Mouse (Mus musculus) gastrocnemius, adult 8-10 months (tissue): ENCODE measurements around the gene Gm11444. TPM values are rescaled to one million over a fixed set of nuclear protein-coding genes. Genes with fewer than 3 reads are reported as not detected.

ENCODE experiments used
- DNase-seq, 2 experiments: peaks; one replicate each; pipeline ENCODE4 v3.0.0; 2022; ENCODE audit warnings: low spot score in 2 of 2
- total RNA-seq, 4 experiments: library from RNA; stranded (reverse); gene quantifications; 2 replicates each; pipeline ENCODE4 v1.2.4; 2022

Gene Gm11444
- not detected for total RNA-seq

- DNase-seq: no peak
Measured at GRCm38 (mm10) chr11:85850233-85850632, at the start of gene Gm11444. Gene Gm11444, minus strand, starts transcription at chr11:85850333.

GRCm38 (mm10) chr11:85896335-85896985 is 46.3 kb upstream of the Gm11444 start:
- DNase-seq: no peak

DNA sequence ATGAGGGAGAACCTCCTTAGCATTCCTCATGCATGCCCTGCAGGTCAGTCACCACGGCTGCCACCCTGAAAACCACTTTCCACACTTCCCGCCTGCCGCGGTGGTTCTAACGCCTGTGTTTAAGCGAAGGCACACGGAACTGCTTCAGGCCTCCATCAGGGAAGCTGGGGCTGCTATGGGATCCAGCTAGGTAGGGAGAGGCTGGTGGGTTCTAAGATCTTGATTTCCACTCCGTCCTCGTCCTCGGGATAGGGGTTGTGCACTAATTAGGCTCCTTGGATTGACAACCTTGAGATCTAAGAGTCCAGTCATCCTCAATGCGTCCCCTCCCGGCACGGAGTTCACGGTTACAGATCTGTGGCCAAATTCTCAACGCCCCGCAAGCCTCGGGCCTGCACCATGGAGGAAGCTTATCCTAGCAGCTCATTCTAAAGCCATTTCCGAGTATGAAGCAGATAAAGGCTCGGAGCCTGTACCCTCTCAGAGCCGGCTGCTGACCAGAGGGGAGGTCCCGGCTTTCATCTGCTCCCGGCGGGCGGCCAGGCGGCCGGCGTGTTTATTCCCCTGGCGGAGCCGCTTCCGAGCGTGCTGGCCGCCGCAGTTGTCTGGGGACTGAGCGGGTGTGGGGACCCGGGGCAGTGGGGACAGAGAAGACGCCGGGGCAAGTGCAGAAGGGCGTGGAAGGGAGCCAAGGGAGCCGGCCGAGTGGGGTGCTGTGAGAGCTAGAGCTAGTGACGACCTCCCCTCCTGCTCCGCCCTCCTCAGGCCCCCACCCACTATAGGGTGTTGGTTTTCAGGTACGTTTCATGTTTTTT is 44.8 kb upstream of the Gm11444 start:
- DNase-seq: no peak

DNA sequence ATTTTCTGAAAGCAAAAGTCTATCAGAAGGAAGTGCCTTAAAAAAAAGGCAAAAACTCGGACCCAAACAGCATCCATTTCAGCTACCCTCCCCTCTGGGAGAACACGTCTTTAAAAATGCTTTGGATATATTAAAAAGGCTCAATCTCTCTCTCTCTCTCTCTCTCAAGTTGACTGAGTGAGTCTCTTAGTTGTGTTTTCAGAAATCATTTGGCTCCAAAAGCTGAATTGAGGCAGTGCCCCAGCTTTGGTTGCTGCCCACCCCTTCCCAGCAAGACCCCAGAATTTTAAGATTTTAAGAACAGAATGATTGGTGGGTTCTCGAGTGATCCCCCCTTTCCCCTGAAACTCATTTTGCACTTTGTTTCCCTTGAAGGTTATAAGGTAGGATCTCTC is 44.0 kb upstream of the Gm11444 start:
- DNase-seq: no peak

DNA sequence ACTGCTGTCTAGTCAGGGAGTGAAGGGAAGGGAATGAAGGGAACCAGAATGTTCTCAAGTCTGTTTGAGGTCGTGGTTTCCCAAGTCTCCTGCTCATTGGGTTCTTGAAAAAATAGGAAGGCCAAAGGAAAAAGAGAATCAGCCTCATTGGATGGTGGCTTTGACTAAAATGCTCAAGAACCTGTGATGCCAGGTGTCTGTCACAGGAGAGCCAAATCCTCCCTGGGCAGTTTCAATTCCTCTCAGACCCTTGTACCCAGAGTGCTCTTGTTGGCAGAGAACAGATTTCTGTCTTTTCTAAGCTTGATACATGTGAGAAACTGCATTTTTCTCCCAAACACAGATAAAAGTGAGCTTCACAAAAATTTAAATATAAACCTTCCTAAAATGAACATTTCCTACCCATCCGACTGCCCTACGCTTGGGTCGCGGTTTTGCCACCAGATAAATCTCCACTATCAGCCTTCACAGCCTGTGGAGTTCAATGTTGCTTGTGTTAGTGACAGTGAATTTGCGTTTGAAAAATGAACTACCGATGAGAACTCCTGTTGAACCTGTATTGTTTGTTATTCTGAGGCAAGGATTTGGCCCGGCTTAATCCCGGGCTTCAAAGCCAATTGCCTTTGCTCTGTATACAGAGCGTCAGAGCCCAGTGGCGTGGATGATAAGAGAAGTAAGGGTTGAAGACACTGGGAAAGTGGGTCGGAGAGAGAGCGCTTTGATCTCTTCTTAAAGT is 43.4 kb upstream of the Gm11444 start:
- no peak for DNase-seq

- DNase-seq: no peak
Measured at GRCm38 (mm10) chr11:85892771-85893170, 42.6 kb upstream of the Gm11444 start.

DNA sequence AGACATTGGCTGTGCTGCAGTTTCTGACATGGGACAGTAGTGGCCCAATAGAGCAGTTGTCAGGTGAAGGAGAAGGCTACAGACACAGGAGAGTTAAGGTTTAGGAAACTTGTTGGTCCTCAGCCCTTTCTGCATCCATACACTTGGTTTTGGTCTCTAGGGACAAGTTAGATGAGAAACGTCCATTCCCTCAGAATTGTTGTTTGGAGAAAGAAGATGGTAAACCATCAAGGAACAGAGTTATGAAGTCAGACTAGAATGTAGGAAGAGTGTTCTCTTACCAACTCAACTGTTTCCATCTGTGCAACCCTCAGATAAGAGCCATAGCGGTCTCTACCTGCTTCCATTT is 41.5 kb upstream of the Gm11444 start:
- no peak for DNase-seq

GRCm38 (mm10) chr11:85891010-85891691 is 41.0 kb upstream of the Gm11444 start:
- no peak for DNase-seq

GRCm38 (mm10) chr11:85890563-85890845 is 40.4 kb upstream of the Gm11444 start:
- DNase-seq: no peak

GRCm38 (mm10) chr11:85889730-85890562 is 39.8 kb upstream of the Gm11444 start:
- DNase-seq: no peak

DNA sequence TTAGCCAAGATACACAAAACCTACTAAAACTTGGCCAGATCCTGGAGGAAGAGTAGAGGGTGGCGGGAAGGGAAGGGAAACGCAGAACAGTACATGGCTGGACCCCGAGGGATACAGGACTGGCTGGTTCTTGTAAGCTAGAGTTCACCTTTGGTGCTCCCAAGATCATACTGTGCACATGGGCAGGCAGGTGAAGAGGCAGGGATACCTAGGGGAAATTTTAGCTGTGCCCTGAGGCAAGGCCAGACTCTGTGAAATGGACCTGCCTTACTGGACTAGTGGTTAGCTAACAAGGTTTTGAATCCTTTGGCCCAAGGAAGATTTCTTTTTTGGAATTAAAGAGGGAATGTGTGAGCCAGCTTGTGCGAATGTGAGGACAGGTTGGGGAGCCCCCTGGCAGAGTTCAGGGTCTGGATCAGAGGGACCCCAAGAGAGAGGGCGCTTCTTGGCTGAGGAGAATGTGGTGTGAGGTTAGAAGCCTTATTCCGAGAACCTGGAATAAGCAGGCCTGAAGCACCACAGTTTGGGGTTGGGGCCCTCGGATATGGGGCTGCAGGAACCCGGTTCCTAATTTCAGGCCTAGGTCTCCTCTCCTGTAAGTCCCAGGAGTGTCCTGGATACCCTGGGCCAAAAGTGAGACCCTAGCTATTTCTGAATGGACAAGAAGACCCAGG is 39.1 kb upstream of the Gm11444 start:
- no peak for DNase-seq

DNA sequence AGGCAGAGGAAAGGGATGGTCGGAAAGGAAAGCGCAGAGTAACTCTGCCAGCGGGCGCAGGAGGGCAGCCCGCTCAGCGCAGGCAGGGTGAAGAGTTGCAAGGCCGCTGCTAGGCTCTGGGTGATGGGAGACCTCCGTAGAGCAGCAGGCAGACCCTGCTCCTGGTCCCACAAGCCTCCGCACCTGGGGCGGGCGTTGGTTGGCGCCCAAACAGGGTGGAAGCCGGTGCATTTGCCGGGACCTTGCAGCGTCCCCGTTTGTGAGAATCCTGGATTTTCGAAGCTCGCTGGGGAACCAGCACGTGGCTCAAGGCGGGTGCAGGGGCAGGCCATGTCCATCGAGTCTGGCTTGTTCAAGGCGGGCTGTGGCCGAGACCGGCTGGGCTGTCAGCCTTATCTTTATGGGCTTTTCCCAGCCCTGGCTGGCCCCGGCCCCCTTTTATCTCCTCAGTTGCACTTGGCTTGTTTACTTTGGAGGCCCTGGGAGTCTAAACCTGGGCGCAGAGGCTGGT is 38.4 kb upstream of the Gm11444 start:
- no peak for DNase-seq

DNA sequence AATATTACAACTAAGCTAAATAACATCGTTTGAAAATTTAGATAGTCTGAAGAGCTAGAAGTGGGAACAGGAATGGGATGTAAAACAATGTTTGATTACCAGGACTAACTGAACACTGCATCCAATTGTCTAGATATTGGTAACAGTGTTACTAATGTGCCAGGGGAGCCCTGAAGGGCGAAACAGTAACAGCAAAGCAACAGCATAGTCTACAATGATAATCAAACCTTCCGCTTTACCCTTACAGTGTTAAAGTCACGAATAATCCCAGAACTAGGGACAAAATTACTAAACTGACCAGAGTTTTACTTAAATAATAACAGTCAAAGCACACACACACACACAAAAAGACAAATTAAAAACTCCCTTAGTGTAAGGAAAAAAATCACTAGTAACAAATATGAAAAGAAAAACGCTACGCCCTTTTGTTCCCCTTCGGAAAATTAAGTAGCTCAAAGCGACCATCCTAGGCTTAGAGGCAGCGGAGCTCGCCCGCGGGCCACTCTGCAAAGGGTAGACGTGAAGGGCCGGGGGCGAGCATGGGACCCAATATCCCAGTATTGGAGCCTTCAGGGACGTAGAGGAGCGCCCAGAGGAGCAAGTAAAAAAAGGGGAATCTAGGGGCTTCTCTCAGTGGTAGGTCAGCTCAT is 37.8 kb upstream of the Gm11444 start:
- no peak for DNase-seq

- DNase-seq: no peak
Measured at GRCm38 (mm10) chr11:85887273-85887672, 37.1 kb upstream of the Gm11444 start.

DNA sequence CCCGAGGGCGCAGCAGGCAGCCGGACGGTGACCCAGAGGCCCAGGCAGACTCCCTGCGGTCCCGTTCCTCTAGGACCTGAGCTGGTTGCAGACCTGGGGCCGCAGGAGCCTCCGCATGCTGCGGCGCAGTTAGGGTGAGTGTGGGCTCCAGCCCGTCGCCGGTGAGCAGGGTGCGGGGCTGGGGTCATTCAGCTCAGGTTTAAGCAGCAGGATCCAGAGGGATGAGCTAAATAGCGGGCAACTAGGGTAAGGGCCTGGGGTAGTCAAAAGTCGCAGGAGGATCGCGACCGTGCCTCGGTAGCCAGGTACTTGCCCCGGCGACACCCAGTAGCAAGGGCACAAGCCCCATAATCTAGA is 36.3 kb upstream of the Gm11444 start:
- no peak for DNase-seq

- no peak for DNase-seq
Measured at GRCm38 (mm10) chr11:85885665-85886428, 35.7 kb upstream of the Gm11444 start, which contains the start of gene Tbx4. Gene Tbx4, plus strand, starts transcription at chr11:85886422.

DNA sequence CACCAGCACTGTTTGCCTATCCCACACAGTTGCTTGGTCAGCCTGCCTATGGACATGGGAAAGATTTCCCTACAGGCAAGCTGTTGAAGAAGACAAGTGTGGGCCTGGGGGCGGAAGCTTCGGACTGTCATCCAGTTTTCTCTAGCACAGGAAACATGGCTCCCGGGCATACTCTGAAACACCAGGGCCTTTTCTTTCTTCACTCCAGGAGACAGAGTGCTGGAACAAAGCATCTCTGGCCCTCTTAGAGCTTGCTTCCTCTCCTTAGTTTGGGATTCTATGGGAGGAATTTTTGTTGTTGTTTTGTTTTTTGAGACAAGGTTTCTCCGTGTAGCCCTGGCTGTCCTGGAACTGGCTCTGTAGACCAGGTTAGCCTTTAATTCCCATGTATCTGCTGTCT is 34.4 kb upstream of the Gm11444 start:
- DNase-seq: no peak

DNA sequence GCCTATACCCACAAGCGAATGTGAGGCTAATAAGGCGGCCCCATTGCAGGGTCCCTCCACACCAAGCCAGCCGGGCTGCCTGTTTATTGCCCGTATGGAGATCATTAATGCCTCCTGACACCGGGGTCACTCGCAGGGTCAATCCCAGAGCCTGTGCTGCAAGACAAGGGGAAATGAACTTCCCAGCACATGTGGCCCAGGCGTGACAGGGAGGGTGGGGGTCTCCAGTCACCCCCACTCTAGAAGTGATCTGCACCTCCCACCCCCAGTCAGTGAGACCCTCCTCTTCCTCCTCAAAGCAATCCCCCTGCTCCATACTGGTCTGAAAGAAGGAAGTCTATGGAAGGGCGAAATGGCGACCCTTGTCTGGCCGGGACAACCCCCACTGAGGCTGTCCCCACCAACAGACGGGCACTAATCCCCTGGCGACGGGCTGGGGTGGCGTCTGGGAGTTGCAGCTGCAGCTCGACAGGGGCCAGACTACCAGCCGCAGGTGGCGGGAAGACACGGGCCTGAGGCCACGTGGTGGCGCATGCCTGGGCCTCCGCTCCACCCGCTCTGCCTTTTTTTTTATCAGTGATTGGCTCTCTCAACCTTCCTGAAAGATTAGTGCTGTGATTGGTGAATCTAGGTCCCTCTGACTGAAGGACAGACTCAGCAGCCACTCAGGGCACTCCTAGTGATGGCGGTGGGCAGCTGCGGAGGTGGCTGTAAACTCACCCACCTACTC is 26.1 kb upstream of the Gm11444 start:
- DNase-seq: no peak
